Mouse (Mus musculus) CH12.LX (cell line): ENCODE measurements at regions not wholly inside any gene's neighbourhood (a gene's known extent, or its start where the extent isn't known, plus 50 kb on each side); places are given as distances from the start of the nearest gene placed in this dataset.

Experiments
- CHD2 ChIP-seq: IDR thresholded peaks from 2 replicates; pipeline ENCODE4 v1.6.1; 2011; ENCODE audit warnings: low read length, improper control_type of control experiment
- CTCF ChIP-seq, 2 experiments: IDR thresholded peaks in 1 of 2; conservative IDR thresholded peaks in 1 of 2; 2 replicates each; pipeline ENCODE4 v1.5.1; 2011 to 2012; ENCODE audit warnings: low read depth in 2 of 2, low read length in 2 of 2, improper control_type of control experiment in 1 of 2, inconsistent platforms in 1 of 2, mild to moderate bottlenecking in 1 of 2, moderate library complexity in 1 of 2
- EP300 ChIP-seq: IDR thresholded peaks from 2 replicates; pipeline ENCODE4 v1.6.1; 2011; ENCODE audit warnings: low read length, improper control_type of control experiment
- IRF4 ChIP-seq: IDR thresholded peaks from 2 replicates; pipeline ENCODE4 v1.6.1; 2014; ENCODE audit warnings: low read depth, mild to moderate bottlenecking, inconsistent platforms, low read length, improper control_type of control experiment
- JUN ChIP-seq: IDR thresholded peaks from 2 replicates; pipeline ENCODE4 v1.6.1; 2011; ENCODE audit warnings: low read depth, mild to moderate bottlenecking, low read length, improper control_type of control experiment, moderate library complexity; ENCODE audit not compliant: insufficient read depth
- MYC ChIP-seq: IDR thresholded peaks from 2 replicates; pipeline ENCODE4 v1.6.1; 2011; ENCODE audit warnings: low read depth, mild to moderate bottlenecking, improper control_type of control experiment, low read length
- RAD21 ChIP-seq: IDR thresholded peaks from 2 replicates; pipeline ENCODE4 v1.6.1; 2011; ENCODE audit warnings: low read depth, mild to moderate bottlenecking, low read length, improper control_type of control experiment, moderate library complexity
- SMC3 ChIP-seq: IDR thresholded peaks from 2 replicates; pipeline ENCODE4 v1.6.1; 2011; ENCODE audit warnings: low read depth, low read length, improper control_type of control experiment
- TCF12 ChIP-seq: IDR thresholded peaks from 2 replicates; pipeline ENCODE4 v1.6.1; 2014; ENCODE audit warnings: low read depth, mild to moderate bottlenecking, inconsistent platforms, low read length, improper control_type of control experiment
- USF1 ChIP-seq: IDR thresholded peaks from 2 replicates; pipeline ENCODE4 v1.6.1; 2014; ENCODE audit warnings: low read depth, mild to moderate bottlenecking, inconsistent platforms, low read length, improper control_type of control experiment
- USF2 ChIP-seq: conservative IDR thresholded peaks from 2 replicates; pipeline ENCODE4 v1.6.1; 2011; ENCODE audit warnings: low read depth, low read length, improper control_type of control experiment
- ZMIZ1 ChIP-seq: IDR thresholded peaks from 2 replicates; pipeline ENCODE4 v1.6.1; 2012; ENCODE audit warnings: low read depth, mild to moderate bottlenecking, inconsistent platforms, low read length, improper control_type of control experiment

GRCm38 (mm10) chr8:127944955-127945498 is 413.4 kb upstream of the Nrp1 start:
- TF ChIP-seq CTCF (conservative IDR thresholded peaks at IDR 0.05 in 1 of 2, IDR thresholded peaks at IDR 0.05 in 1 of 2; ENCODE audit: low read depth in 2 of 2, low read length in 2 of 2), result no peak
- no peak for TF ChIP-seq SMC3
- no peak for TF ChIP-seq JUN
- TF ChIP-seq ZMIZ1, result peak; percentile 48; the same call in 1 of the 2 replicates
- no peak for TF ChIP-seq MYC
- TF ChIP-seq USF2, result no peak
- peak; percentile 42 for TF ChIP-seq IRF4
- TF ChIP-seq CHD2, result 0 out of 2 replicates have a peak, but pooled peaks have one; percentile 29
- no peak; the same call in none of the 2 replicates for TF ChIP-seq RAD21
- TF ChIP-seq EP300, result peak; percentile 78
- no peak for TF ChIP-seq USF1
- TF ChIP-seq TCF12, result peak; percentile 54; the same call in 1 of the 2 replicates
